Mouse (Mus musculus): ENCODE measurements around the gene Sema4d. TPM values are rescaled to one million over a fixed set of nuclear protein-coding genes. Genes with fewer than 3 reads are reported as not detected.

Sema4d gene
- total RNA-seq, 4 experiments from 2014 or later: 8.9 to 23.2 (median 16.2) TPM

DNA sequence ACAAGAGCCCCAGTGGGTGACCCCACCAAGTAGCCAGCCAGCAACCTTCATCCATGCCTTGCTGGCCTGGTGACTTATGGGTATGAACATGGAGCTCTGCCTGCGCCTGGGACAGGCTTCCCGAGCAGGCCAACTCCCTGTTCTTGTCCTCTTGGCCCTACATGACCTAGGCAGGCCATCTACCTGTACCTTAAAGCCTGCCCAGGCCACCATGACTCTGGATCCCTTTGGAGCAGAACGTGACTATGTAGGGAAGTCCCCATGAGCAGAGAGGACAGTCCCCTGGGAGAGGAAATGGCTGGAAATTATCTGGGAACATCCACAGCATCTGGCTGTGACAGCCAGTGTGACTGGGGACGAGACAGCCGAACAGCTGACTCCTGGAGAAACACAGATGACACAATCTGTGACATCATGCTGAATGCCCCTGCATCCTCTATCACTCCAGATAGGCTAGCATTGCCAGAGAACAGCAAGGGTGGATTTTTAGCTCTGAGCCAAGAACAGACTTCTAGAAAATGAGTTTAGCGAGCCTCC is 15.7 kb downstream of the Sema4d start:
- no peak for DNase-seq

DNA sequence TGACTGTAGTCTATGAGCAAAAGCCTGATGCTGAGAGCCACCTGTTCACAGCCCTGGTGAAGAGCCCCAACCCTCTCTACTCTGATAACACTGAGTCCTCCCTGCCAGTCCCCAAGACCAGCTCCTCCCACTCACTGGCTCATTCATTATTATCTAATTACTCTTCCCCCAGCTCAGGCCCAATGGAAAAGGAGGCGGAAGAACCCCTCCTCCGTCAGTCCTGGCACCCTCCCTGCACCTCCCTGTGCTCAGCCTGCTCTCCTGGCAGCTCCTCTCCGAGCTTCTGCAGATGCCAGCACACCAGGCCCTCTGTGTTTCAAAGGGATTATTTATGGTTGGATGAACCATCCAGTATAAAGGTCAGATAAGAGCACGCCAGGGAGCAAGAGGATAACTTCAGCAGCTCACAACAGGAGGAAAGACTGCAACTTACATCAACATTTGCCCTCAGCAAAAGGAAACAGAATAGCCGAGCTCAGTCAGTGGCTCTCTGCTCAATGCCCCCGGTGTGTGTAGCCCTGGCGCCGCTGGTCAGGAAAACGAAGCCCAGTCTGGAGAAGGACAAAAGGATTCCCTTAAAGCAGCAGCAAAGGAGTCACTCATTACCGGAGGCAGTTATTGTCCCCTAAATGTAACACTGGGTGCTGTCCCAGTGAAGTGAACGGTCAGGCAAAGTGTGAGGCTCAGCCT is 16.4 kb downstream of the Sema4d start:
- DNase-seq: peak; percentile 73

DNA sequence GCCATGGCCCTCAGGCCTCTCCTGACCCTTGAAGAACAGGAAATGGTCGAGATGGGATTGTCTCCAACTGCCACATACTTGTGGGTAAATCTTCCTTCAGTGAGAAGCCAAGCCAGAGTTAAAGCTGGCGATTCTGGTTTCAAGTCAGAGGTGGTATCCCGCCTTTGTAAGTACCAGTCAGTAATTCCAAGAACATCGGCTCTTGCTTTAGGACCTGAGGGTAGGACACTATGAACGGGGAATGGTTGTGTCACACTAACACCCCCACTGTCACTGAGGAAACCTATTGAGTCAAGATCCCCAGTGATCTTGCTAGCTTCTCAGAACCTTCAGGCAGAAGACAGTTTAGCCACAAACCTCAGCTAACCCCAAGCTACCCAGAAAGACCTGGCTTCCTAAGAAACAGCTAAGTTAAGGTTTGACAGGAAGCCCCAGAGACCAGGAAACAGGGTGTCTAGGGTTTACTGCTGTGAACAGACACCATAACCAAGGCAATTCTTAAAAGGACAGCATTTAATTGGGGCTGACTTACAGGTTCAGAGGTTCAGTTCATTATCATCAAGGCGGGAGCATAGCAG is 17.3 kb downstream of the Sema4d start:
- DNase-seq: no peak

DNA sequence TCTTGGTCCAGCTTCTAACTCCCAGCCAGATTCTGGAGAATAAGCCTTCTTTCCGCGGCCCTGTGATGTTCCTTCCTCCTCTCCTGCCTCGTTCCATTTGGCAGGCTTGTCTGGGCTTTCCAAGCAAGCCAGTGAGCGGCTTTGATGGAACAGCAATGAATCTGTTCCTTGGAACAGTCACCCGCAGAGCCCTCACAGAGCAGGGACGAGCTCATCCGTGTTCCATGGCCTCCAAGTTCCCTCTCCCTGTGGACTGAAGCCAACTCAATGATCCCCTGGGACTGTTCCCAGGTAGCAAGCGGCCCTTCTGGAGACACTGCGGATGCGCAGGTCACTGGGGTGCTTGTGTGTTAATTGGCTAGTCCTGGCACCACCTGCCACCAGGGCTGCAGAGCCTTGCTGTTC is 21.7 kb downstream of the Sema4d start:
- no peak for DNase-seq

DNA sequence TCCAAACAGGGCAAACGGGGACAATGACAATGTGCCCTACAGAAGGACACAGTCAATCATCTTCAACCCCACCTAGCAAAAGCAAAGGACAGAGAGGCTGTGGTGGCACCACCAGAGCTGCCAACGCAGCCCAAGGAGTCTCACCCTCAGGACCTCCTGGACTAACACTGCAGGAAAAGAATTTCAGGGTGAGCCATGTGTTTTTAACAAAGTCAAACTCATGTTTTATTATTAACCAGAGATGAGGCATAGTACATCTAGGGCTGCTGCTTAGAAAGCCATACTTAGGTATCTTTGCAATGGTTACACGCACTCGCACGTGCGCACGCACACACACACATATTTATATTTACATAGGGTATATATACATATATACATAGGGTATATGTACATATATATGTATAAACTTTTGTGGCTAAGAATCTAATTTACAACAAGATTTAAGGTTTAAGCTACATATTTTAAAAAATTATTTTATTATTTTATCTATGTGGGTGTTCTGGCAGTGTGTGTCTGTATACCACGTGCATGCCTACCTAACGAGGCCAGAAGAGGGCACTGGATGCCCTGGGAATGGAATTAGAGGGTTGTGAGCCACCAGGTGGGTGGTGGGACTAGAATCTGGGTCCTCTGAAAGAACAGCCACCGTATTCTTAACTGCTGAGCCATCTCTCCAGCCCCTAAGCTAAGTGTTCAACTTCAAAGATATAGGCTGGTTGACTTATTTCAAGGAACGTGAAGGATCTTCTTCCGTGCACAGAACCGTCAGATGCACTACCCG is 22.7 kb downstream of the Sema4d start:
- no peak for DNase-seq

DNA sequence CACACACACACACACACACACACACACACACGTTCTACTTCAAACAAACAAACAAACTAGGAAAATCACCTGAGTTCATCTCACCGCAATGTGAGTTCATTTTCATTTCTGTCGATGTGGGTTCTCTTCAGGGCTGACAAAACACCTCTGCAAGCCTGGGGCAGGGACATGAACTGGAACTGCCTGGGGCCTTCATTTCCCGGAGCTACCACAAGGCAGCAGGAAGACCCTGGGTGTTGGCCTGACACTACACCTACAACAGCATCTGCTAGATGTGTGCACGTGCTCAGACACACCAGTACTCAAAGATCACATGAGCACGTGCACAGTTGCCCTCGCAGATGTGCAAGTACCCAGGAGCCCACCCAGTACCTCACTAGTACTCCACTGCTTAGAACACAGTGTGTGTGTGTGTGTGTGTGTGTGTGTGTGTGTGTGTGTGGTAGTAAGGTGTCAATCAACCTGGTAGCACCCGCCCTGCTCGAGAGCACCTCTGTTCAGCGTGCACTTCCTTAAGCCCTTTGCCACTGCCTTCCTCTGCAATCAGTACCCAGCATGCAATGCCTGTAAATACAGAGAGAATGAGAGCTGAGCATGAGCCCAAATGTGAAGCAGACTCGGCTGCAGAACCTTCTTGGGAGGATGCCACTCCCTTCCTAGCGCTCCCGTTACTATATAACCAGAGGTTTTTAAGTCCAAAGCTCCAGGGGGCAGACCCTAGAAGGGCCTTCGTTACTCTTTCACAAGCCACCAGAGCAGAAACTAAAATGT is 25.4 kb downstream of the Sema4d start:
- no peak for DNase-seq

DNA sequence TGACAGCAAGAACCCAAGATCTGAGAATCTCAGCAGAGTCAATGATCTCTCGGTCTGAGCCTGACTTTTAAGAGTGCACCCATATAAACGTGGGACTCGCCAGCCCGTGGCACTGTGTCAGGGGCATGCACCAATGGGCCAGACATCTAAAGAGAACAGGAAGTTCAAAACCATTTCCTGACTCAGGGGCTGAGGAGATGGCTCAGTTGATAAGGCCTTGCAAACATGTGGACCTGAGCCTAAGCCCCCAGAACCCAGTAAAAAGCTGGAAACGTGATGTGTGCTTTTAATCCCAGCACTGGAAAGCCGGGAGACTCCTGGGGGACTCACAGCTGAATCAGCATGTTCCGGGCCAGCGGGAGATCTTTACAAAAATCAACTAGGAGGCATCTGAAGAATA is 26.0 kb downstream of the Sema4d start:
- no peak for DNase-seq

DNA sequence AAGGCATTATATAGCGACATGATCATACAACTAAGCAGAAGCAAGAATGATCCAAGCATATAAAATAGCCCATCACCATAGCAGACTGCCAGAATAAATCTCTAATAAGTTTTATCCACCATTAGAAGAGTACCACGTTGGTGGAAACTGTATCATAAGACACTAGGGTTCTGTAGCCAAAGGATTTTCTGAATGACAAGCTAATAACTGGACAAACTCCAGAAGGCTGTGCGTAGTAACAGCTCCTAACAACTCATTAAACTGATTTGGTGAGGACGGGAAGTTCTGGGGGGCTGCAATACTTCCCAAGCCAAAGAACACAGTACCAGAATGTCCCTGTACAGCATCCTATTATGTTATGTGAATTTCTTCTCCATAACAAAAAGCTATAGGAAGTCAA is 26.8 kb downstream of the Sema4d start:
- no peak for DNase-seq

DNA sequence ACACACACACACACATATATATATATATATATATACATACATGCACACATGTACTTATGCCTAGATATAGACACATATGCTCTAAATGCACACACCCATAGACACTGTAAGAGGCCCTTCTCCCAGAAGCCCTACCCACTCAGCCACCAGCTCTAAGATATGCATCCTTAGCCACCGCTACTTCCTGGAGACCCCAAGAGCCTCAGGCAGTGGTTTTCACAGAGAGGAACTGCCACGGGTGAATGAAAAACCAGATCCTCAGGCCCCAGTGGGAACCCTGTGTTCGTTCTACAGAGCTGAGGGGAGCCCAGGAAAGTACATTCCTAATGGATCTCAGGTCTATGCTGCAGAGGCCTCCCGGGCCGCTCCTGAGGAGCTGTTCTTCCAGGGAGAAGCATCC is 28.2 kb downstream of the Sema4d start:
- no peak for DNase-seq

DNA sequence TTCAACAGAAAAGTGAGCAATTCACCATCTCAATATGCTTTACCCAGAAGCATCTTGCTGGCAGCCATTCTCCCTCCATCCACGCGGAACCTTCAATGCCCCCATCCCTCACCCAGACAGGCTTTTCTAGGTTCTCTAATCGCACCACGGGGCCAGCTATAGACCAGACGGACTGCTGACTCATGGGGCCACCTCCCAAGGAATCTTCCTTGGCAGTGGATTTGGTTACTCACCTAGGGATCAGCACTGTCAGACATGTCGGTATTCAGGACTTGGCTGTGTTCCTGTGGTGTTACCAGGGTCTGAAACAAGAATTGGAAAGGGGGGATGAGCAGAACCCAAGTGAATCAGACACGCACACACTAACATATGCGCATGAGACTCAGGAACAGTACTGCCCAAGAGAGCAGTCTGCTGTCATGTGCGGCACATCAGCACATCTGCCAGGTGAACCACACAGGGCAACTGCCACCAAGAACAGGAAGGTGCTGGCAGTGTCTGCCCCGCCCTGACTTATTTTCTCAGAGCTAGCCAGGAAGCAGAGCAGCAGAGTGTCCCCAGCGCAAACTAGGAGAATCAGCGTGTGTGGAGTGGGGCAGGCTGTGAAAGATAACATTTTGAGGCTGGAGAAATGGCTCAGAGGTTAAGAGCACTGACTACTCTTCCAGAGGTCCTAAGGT is 30.4 kb downstream of the Sema4d start:
- no peak for DNase-seq

DNA sequence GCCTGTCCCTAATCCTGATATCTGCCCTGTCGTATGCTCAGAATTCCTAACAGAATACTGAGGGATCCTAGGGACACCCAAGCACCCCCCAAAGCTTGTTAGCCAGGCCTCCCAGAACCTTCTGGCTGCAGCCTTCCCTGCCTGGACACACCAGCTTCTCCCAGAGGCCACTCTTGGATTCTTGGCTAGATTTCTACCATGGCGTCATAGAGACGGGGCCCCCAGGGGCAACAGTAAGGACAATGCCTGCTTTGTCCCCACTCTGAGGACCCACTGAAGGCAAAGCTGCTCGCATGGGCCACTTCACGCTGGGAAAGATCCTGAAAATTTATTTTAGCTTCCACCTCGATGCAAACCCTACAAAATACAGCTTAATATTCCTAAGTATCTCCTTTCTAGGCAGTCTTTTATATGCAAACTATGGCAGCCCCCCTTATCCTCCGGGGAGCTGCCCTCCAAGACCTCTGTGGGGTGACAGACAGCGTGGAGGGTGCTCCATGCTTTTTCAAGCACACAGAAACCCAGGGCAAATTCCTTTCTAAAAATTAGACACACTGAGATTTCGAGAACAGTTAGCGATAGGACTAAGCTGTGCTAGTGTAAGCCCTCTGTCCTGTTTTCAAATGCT is 32.2 kb downstream of the Sema4d start:
- no peak for DNase-seq

DNA sequence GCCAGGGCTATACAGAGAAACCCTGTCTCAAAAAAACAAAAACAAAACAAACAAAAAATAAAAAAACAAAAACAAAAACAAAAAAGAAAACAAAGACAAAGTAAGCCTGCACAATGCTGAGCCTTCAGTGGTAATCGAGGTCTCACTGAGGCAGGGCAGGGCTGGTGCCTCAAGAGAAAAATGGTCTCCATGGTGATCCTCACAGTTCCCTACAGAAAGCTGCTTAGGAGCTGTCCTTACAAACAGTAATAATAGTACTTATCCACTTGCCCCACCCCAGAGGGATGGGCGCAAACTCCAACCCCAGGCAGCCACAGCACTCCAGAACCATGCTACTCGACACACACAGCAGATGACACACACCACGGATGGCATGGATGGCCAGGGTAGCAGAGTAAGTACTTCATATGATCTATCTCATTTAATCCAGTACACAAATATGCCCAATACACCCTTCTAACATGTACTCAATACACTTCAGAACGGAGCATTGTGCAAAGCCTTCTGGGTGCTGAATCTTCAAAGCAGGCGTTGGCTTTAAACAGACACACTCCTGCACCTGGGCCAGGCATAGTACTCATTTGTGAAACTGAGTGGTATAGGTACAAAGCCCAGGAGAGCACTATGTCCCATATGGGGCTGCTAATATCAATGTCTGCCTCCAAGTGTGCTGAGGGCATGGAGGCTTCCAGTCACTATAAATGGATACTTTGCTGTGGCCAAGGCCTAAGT is 34.1 kb downstream of the Sema4d start:
- DNase-seq: no peak

DNA sequence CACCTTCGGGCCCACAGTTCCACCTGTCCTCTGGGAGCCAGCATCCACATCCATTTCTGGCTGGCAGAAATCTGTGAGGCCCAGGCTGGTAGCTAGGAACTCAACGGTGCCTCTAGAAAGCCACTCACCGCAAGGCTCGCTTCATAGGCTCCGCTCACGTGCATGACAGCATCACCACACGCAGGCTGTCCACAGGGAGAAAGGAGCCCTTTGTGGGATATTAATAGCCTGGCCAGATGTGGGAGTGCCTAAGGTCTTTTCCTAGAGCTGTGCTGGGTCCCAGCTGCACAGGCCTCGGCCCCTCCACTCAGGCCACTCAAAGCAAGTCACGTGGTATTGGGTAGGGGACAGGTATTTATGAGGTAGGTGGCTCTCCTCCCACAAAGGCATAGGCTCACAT is 35.1 kb downstream of the Sema4d start:
- no peak for DNase-seq

DNA sequence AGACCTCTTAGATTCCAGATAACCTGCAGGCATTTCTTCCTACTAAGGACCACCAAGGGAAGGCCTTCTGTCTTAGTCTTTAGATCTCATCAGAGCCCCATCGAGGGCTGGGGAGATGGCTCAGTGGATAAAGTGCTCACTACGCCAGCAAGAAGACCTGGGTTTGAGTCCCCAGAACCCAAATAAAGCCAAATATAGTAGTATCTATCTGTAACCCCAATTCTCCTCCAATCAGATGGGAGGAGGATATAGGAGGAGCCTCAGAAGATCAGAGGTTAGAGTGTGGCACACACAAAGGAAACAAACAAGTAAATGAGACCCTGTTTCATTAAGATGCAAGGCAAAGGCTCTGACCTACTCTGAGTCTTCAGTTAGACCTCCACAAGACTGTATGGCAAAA is 36.4 kb downstream of the Sema4d start:
- no peak for DNase-seq

DNA sequence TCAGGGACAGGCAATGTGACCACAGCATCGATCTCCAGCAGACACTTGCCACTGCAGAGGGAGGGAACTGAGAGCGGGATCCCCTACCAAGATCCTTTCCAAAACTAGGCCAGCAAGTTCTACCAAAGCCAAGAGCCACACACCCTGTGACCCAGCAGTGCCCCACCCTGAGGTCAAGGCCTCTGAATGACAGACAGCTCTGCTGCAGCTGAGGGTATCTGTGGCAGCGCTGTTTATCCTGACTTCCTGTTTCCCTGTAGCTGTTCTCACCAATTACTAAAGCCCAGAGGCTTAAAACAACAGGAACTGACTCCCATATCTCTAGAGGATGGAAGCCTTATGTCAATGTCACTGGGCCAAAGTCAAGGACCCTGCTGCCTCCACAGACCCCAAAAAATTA is 37.0 kb downstream of the Sema4d start:
- DNase-seq: no peak

DNA sequence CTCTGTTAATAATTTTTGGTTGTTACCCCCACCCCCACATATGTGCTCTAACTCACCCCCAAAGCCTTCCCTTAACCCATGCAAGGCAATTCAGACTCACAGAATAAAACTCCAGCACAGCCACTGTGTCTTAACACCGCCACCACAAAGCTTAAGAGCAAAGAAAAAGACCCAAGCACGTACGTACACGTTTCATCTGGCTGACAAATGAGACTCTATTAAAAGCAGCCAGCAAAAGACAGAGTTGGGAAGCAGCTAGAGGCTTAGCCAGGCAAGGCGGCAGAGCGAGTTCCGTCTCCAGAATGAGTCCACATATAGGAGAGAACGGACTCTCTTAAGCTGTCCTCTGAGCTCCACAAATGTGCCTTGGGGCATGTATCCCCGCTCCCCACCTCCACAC is 37.5 kb downstream of the Sema4d start:
- DNase-seq: no peak

DNA sequence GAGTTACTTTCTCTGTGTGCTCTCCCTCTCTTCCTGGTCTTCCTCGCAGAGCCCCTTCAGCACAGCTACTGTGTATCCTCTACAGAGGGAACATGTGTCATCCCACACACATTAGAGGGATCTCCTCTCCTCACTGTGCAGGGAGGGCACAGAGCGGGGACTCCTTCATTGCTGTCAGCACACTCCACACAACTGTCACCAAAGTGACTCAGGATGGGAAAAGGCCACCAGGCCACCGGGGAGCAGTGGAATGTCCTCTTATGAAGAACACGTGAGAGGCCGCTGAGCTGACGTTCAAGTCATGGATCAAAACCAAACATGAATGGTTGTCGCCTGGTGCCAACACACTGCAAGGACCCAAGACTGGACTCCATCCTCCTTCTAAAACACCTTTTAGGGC is 38.0 kb downstream of the Sema4d start:
- DNase-seq: no peak

DNA sequence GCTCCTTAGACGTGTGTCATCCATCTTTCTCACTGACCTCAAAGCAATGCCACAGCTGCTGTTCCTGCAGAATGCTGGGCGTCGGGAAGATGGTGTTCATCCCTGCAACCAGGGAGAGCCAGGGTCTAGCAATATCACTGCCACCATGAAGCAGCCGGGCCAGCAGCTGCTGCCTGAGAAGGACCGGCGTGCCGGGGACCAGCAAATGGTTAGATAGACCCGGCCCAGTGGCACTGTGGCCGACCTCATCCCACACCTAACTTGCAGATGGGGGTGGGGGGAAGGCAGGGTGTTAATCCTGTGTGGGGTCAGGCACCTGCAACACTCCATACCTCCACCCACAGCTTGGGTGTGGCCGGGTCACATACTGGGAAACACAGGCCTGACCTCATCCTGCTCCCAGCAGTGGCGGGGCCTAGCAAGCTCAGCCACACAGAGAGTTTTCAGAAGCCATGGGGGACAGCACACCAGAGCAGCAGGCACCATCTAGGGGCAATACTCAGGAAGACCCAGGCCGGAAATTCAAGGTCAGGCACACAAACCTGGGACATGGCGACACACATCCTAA is 38.9 kb downstream of the Sema4d start:
- DNase-seq: no peak

DNA sequence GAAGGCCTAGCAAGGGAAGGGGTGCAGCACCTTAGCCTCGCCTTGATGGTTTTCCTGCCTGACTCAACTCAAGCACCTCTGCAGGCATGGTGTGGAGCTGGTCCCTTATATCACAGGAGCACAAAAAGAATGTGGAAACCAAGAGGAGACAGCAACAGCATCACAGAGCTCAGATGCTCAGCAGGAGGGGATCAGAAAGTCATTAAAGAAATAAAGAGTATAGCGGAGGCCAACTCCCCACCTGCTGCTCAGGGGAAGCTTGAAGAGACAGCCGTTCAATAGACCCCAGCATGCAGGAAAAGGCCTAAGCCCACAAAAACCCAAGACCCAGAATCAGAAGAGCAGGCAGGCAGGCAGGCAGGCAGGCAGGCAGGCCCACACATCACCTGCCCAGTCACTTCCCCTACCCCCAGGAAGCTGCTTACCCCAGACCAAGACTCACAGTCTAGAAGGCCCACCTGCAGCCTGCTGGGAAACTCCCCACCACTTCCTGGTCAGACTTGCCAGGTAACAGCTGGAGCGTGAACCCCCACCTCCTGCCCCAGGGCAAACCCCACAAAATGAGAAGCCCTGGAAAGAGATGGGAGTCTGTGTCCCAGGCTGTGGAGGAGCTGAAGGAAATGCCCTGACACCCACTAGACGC is 39.6 kb downstream of the Sema4d start:
- DNase-seq: no peak

DNA sequence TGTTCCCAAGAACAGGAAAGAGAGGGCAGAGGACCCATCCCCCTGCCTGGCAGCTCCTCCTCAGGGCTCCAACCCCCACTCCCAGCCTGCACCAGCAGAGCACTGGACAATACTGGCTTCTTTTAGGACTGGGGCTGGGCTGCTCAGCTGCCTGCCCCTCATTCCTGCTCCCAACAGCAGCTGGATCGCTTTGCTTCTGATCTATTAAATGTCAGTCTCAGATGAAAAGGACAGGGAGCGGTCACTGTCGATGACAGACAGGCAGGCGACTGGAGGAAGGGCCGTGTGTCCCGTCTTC is 40.4 kb downstream of the Sema4d start:
- no peak for DNase-seq

Measured in adrenal gland, adult 8-10 months (tissue).